22 mouse cellular contexts compared by ENCODE assay signal in the genomic region with DNA sequence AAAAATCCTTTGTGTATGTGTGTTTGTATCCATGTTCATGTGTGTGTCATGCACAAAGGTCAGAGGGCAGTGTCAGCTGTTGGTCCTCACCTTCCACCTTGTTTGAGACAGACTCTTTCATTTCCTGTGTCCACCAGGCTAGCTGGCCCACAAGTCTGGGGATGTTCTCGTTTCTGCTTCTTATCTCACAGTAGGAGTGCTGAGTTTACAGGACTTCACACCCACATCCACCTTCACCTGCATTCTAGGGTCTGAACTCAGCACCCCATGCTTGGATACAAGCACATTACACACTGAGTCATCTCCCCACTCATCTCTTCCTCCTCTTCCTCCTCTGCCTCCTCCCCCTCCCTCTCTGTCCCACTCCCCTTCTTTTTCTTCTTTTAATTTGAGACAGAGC. TPM values are rescaled to one million over a fixed set of nuclear protein-coding genes. Genes with fewer than 3 reads are reported as not detected.
A peak's percentile ranks its signal among the peaks of the same experiment; 100 is the strongest.
DNase-seq lines count a peak whose midpoint lies in the region; ATAC-seq and TF ChIP-seq lines count a peak whose summit lies in the region.
"Had no signal": no experiment of that assay in that cellular context is flagged by ENCODE, and none has a peak within 500 bp of the region (broad histone marks: within the 10 kb centered on the region; RNA-seq: fewer than 3 reads in every experiment).

No protein-coding gene starts in this region.

- no peaks in the 10 kb centered on the region for H3K9me3 ChIP-seq in heart, embryonic 11.5 days (replicated peaks; ENCODE audit: control insufficient read depth, low read length)
- no peaks in the 10 kb centered on the region for H3K9me3 ChIP-seq in G1E (replicated peaks)
- no peaks in the 10 kb centered on the region for H3K9me3 ChIP-seq in liver, embryonic 15.5 days (replicated peaks)
- no peaks in the 10 kb centered on the region for H3K9me3 ChIP-seq in midbrain, embryonic 14.5 days (ENCODE audit: control insufficient read depth, low read length)
- H3K9me3 ChIP-seq: embryonic facial prominence, embryonic 10.5 days; heart, embryonic 15.5 days; hindbrain, embryonic 10.5 days; limb, embryonic 15.5 days had no signal

- no peak for ATAC-seq in heart, embryonic 11.5 days (replicated peaks; ENCODE audit: insufficient number of reproducible peaks, low FRiP score, low TSS enrichment)
- peak; percentile 6; the same call in 1 of the 2 replicates for ATAC-seq in G1E (ENCODE audit: extremely low read depth, insufficient number of reproducible peaks, low FRiP score, poor library complexity, severe bottlenecking)
- peak; percentile 66 for ATAC-seq in erythroid progenitor cell, adult 5-6 weeks (replicated peaks; ENCODE audit: low FRiP score, poor library complexity, severe bottlenecking)
- peak; percentile 73 for ATAC-seq in liver, embryonic 15.5 days (ENCODE audit: insufficient read depth)
- ATAC-seq in midbrain, embryonic 14.5 days (ENCODE audit: low FRiP score, low TSS enrichment), result no peak
- no peak for ATAC-seq in inflammation-experienced regulatory T-cells, adult 6 months
- ATAC-seq: forebrain, embryonic 14.5 days; hindbrain, postnatal 0 days; midbrain, embryonic 16.5 days had no signal

- no peak for DNase-seq in heart, postnatal 36 days
- no peak for DNase-seq in G1E (ENCODE audit: low spot score)
- DNase-seq in midbrain, embryonic 14.5 days, result no peak
- no peak for DNase-seq in yolk sac, embryonic 10.5 days (ENCODE audit: low spot score)
- DNase-seq: adrenal gland, postnatal 36 days; cerebellum, adult 2 months; gastrocnemius, postnatal 25 days; kidney, adult 8-10 months; kidney, postnatal 14 days; retina, postnatal 1 day; thymus, postnatal 25 days had no signal

- peak overlapping the region; percentile 74 for H3K27ac ChIP-seq in heart, embryonic 11.5 days (ENCODE audit: low read depth, low read length)
- peak overlapping the region; percentile 98 for H3K27ac ChIP-seq in liver, embryonic 15.5 days (replicated peaks)
- no peak overlapping the region for H3K27ac ChIP-seq in midbrain, embryonic 14.5 days (replicated peaks; ENCODE audit: low read depth, low read length)
- H3K27ac ChIP-seq: embryonic facial prominence, embryonic 10.5 days; heart, embryonic 15.5 days; hindbrain, embryonic 10.5 days; hindbrain, postnatal 0 days; limb, embryonic 15.5 days had no signal

- no peaks in the 10 kb centered on the region for H3K36me3 ChIP-seq in heart, embryonic 11.5 days (ENCODE audit: control insufficient read depth, insufficient read depth, low read length)
- peaks cover 24% of the 10 kb centered on the region for H3K36me3 ChIP-seq in G1E (replicated peaks)
- H3K36me3 ChIP-seq in liver, embryonic 15.5 days (replicated peaks), result peaks cover 4% of the 10 kb centered on the region
- H3K36me3 ChIP-seq in midbrain, embryonic 14.5 days (ENCODE audit: control insufficient read depth, insufficient read depth, low read length), result no peaks in the 10 kb centered on the region
- H3K36me3 ChIP-seq: embryonic facial prominence, embryonic 10.5 days; heart, embryonic 15.5 days; hindbrain, embryonic 10.5 days; limb, embryonic 15.5 days had no signal

- peaks cover 9% of the 10 kb centered on the region; the same call in 1 of the 2 replicates for H3K4me1 ChIP-seq in heart, embryonic 11.5 days (ENCODE audit: control insufficient read depth, insufficient read depth, low read length)
- peaks cover 89% of the 10 kb centered on the region for H3K4me1 ChIP-seq in G1E (ENCODE audit: insufficient read depth, low read depth, low read length)
- peaks cover 97% of the 10 kb centered on the region for H3K4me1 ChIP-seq in liver, embryonic 15.5 days (replicated peaks)
- H3K4me1 ChIP-seq in midbrain, embryonic 14.5 days (ENCODE audit: control insufficient read depth, insufficient read depth, low read length), result no peaks in the 10 kb centered on the region
- H3K4me1 ChIP-seq: embryonic facial prominence, embryonic 10.5 days; hindbrain, embryonic 10.5 days; limb, embryonic 15.5 days had no signal

- H3K9ac ChIP-seq in heart, embryonic 11.5 days (ENCODE audit: low read depth, low read length), result no peak overlapping the region
- H3K9ac ChIP-seq in liver, embryonic 15.5 days, result peak overlapping the region; percentile 49
- no peak overlapping the region for H3K9ac ChIP-seq in midbrain, embryonic 14.5 days (replicated peaks; ENCODE audit: low read length)
- H3K9ac ChIP-seq: heart, embryonic 15.5 days; limb, embryonic 15.5 days had no signal

- H3K4me2 ChIP-seq in heart, embryonic 11.5 days, result peak overlapping the region; percentile 7; the same call in 1 of the 2 replicates
- peak overlapping the region; percentile 63 for H3K4me2 ChIP-seq in liver, embryonic 15.5 days
- no peak overlapping the region for H3K4me2 ChIP-seq in midbrain, embryonic 14.5 days (ENCODE audit: low read length)
- H3K4me2 ChIP-seq: heart, embryonic 15.5 days; limb, embryonic 15.5 days had no signal

- intact Hi-C loops in heart, postnatal 36 days (cut with DNase I), result no loop called here

- 10% methylated on average over 1 of the region's 1 CpGs for WGBS in heart, embryonic 11.5 days (ENCODE audit: insufficient replicate concordance)
- 6% methylated on average over 1 of the region's 1 CpGs for WGBS in liver, embryonic 15.5 days (ENCODE audit: insufficient replicate concordance)
- WGBS in midbrain, embryonic 14.5 days, result 62% methylated on average over 1 of the region's 1 CpGs

- H3K4me3 ChIP-seq in heart, embryonic 11.5 days (ENCODE audit: low read depth, low read length), result no peak overlapping the region
- peak overlapping the region; percentile 20; the same call in 1 of the 2 replicates for H3K4me3 ChIP-seq in G1E (ENCODE audit: low read depth, low read length)
- H3K4me3 ChIP-seq in liver, embryonic 15.5 days (replicated peaks), result peak overlapping the region; percentile 26
- no peak overlapping the region for H3K4me3 ChIP-seq in midbrain, embryonic 14.5 days (replicated peaks; ENCODE audit: low read depth, low read length)
- H3K4me3 ChIP-seq: embryonic facial prominence, embryonic 10.5 days; heart, embryonic 15.5 days; hindbrain, embryonic 10.5 days; limb, embryonic 15.5 days had no signal

- no peaks in the 10 kb centered on the region for H3K27me3 ChIP-seq in heart, embryonic 11.5 days (ENCODE audit: control insufficient read depth, insufficient read depth, low read length)
- no peaks in the 10 kb centered on the region for H3K27me3 ChIP-seq in G1E (ENCODE audit: insufficient read depth, low read length)
- no peaks in the 10 kb centered on the region for H3K27me3 ChIP-seq in liver, embryonic 15.5 days
- no peaks in the 10 kb centered on the region for H3K27me3 ChIP-seq in midbrain, embryonic 14.5 days (ENCODE audit: control insufficient read depth, insufficient read depth, low read length)
- H3K27me3 ChIP-seq: heart, embryonic 15.5 days; limb, embryonic 15.5 days had no signal

- TF ChIP-seq CTCF in G1E (IDR thresholded peaks at IDR 0.05; ENCODE audit: low read depth, low read length), result no peak

RNA-seq across cellular contexts. Expression of a gene that starts 22.2 kb away (rescaled TPM):
- polyA plus RNA-seq in heart, embryonic 11.5 days (2014; fragmentation: Nextera tagmentation; extraction: Ambion mirVana), result 5.3 and 7.3 TPM in 2 replicates
- 10 to 100 TPM; 21.1 to 24.4 TPM for total RNA-seq in heart, postnatal 36 days (2021)
- total RNA-seq in G1E (2014; fragmentation: Nextera tagmentation) (83.9 and 177 TPM in 2 replicates), G1E (2017) (19.6 and 22.8 TPM in 2 replicates)
- 16.4 and 22.8 TPM in 2 replicates for polyA plus RNA-seq in G1E (2012)
- total RNA-seq in erythroid progenitor cell, adult 5-6 weeks (2015; ENCODE audit: low replicate concordance), result 214 and 233 TPM in 2 replicates
- 286 and 356 TPM in 2 replicates for total RNA-seq in erythroid progenitor cell, adult 5-6 weeks (2017; ENCODE audit: low replicate concordance)
- 10.1 and 12.0 TPM in 2 replicates for polyA plus RNA-seq in liver, embryonic 15.5 days (2015; fragmentation: Nextera tagmentation; extraction: Ambion mirVana)
- 32.1 and 35.4 TPM in 2 replicates for polyA plus RNA-seq in midbrain, embryonic 14.5 days (2014; fragmentation: Nextera tagmentation; extraction: Ambion mirVana)
- polyA plus RNA-seq in inflammation-experienced regulatory T-cells, adult 6 months (2017; shearing (Covaris generic)), result 1 to 10 TPM; 4.4 to 8.7 (median 8.2) TPM

RNA-seq across cellular contexts. Expression of a gene that starts 38.0 kb away (rescaled TPM):
- 498 and 592 TPM in 2 replicates for polyA plus RNA-seq in heart, embryonic 11.5 days (2014; fragmentation: Nextera tagmentation; extraction: Ambion mirVana)
- 100 to 1,000 TPM; 519 to 543 TPM for total RNA-seq in heart, postnatal 36 days (2021)
- total RNA-seq in G1E (2014; fragmentation: Nextera tagmentation), result 2,238 and 2,249 TPM in 2 replicates
- total RNA-seq in G1E (2017), result 1,317 and 1,403 TPM in 2 replicates
- polyA plus RNA-seq in G1E (2012), result 213 and 677 TPM in 2 replicates
- 759 and 847 TPM in 2 replicates for total RNA-seq in erythroid progenitor cell, adult 5-6 weeks (2015; ENCODE audit: low replicate concordance)
- 373 and 474 TPM in 2 replicates for total RNA-seq in erythroid progenitor cell, adult 5-6 weeks (2017; ENCODE audit: low replicate concordance)
- 294 and 338 TPM in 2 replicates for polyA plus RNA-seq in liver, embryonic 15.5 days (2015; fragmentation: Nextera tagmentation; extraction: Ambion mirVana)
- 432 and 438 TPM in 2 replicates for polyA plus RNA-seq in midbrain, embryonic 14.5 days (2014; fragmentation: Nextera tagmentation; extraction: Ambion mirVana)
- 1,000 to 10,000 TPM; 1,376 to 1,988 (median 1,894) TPM for polyA plus RNA-seq in inflammation-experienced regulatory T-cells, adult 6 months (2017; shearing (Covaris generic))

RNA-seq across cellular contexts. Expression of a gene that starts 51.1 kb away (rescaled TPM):
- polyA plus RNA-seq in heart, embryonic 11.5 days (2014; fragmentation: Nextera tagmentation; extraction: Ambion mirVana), result 23.7 and 33.8 TPM in 2 replicates
- total RNA-seq in heart, postnatal 36 days (2021), result 100 to 1,000 TPM; 166 to 210 TPM
- 25.9 and 28.6 TPM in 2 replicates for total RNA-seq in G1E (2014; fragmentation: Nextera tagmentation)
- 36.4 and 43.0 TPM in 2 replicates for total RNA-seq in G1E (2017)
- polyA plus RNA-seq in G1E (2012), result 27.1 and 28.8 TPM in 2 replicates
- 19.3 and 20.9 TPM in 2 replicates for total RNA-seq in erythroid progenitor cell, adult 5-6 weeks (2015; ENCODE audit: low replicate concordance)
- total RNA-seq in erythroid progenitor cell, adult 5-6 weeks (2017; ENCODE audit: low replicate concordance), result 36.9 and 44.9 TPM in 2 replicates
- 9.1 and 9.2 TPM in 2 replicates for polyA plus RNA-seq in liver, embryonic 15.5 days (2015; fragmentation: Nextera tagmentation; extraction: Ambion mirVana)
- polyA plus RNA-seq in midbrain, embryonic 14.5 days (2014; fragmentation: Nextera tagmentation; extraction: Ambion mirVana), result 29.7 and 32.7 TPM in 2 replicates
- polyA plus RNA-seq in inflammation-experienced regulatory T-cells, adult 6 months (2017; shearing (Covaris generic)), result 10 to 100 TPM in 2 of 3 experiments, 1 to 10 TPM in 1; 9.8 to 16.6 (median 13.3) TPM

Comparison
In these comparisons a context has a peak if more than half of its experiments do, and no peak if none do; other contexts are left out.
1. ATAC-seq: peak in G1E (single experiment), erythroid progenitor cell, adult 5-6 weeks (single experiment) and liver, embryonic 15.5 days (single experiment); none in heart, embryonic 11.5 days (single experiment), midbrain, embryonic 14.5 days (single experiment) and inflammation-experienced regulatory T-cells, adult 6 months (single experiment).
2. H3K4me3 ChIP-seq: peak in G1E (single experiment) and liver, embryonic 15.5 days (single experiment); none in heart, embryonic 11.5 days (single experiment) and midbrain, embryonic 14.5 days (single experiment).